Mouse (Mus musculus) kidney, adult 9 months (tissue): Measurements from ENCODE around the gene Ccnl2.

ENCODE experiments used
- DNase-seq: peaks from one replicate; pipeline ENCODE4 v3.0.0; 2022

Gene Ccnl2

GRCm38 (mm10) chr4:155871404-155871803 is 59.1 kb downstream of the Ccnl2 start:
- no peak for DNase-seq
